Mouse (Mus musculus) CH12.LX (cell line): ENCODE results near the gene Trdmt1. TPM values are rescaled to one million over a fixed set of nuclear protein-coding genes. Genes with fewer than 3 reads are reported as not detected.

Experiments used
- DNase-seq: peaks from one replicate; pipeline ENCODE4 v3.0.0-alpha.2; 2013; ENCODE audit errors: extremely low read depth
- H3K27ac ChIP-seq: 2 replicates; pipeline ENCODE4 v1.5.1; 2012; ENCODE audit warnings: low read depth, mild to moderate bottlenecking, control low read depth, moderate library complexity; ENCODE audit not compliant: insufficient read depth
- H3K27me3 ChIP-seq: replicated peaks from 2 replicates; pipeline ENCODE3; 2012; ENCODE audit warnings: inconsistent platforms
- H3K36me3 ChIP-seq, 2 experiments: replicated peaks in 1 of 2; 2 replicates each; pipeline versions ENCODE3 to v1.6.1; 2012; ENCODE audit warnings: inconsistent platforms in 1 of 2, low read length in 1 of 2, mild to moderate bottlenecking in 1 of 2, mixed read lengths in 1 of 2, moderate library complexity in 1 of 2; ENCODE audit not compliant: control insufficient read depth in 1 of 2, insufficient read depth in 1 of 2
- H3K4me1 ChIP-seq, 2 experiments: 2 replicates each; pipeline ENCODE4 v1.6.1; 2012; ENCODE audit warnings: inconsistent platforms in 1 of 2, moderate library complexity in 1 of 2; ENCODE audit not compliant: insufficient read depth in 2 of 2, control insufficient read depth in 1 of 2
- H3K4me2 ChIP-seq: 2 replicates; pipeline ENCODE4 v1.6.1; 2012; ENCODE audit warnings: low read depth, mild to moderate bottlenecking, control low read depth; ENCODE audit not compliant: poor library complexity, insufficient read depth, severe bottlenecking
- H3K4me3 ChIP-seq, 3 experiments: fragments of 150-350 bp in 1 of 3; sonication (generic) in 1 of 3; replicated peaks in 1 of 3; 2 replicates each; pipeline versions ENCODE3 to v1.5.1; 2011 to 2012; ENCODE audit warnings: low read depth in 2 of 3, low read length in 2 of 3, mild to moderate bottlenecking in 2 of 3, moderate library complexity in 2 of 3, control low read depth in 1 of 3, improper control_type of control experiment in 1 of 3, inconsistent platforms in 1 of 3, mixed read lengths in 1 of 3; ENCODE audit not compliant: poor library complexity in 1 of 3
- H3K79me2 ChIP-seq: replicated peaks from 2 replicates; pipeline ENCODE4 v1.6.1; 2012; ENCODE audit warnings: mild to moderate bottlenecking, moderate library complexity; ENCODE audit not compliant: control insufficient read depth, poor library complexity, insufficient read depth, severe bottlenecking; ENCODE audit errors: extremely low read depth
- H3K9ac ChIP-seq: 2 replicates; pipeline ENCODE4 v1.6.1; 2012; ENCODE audit warnings: low read depth, mild to moderate bottlenecking, control low read depth, moderate library complexity; ENCODE audit not compliant: insufficient read depth
- H3K9me3 ChIP-seq: replicated peaks from 2 replicates; pipeline ENCODE3; 2012; ENCODE audit warnings: low read length, inconsistent platforms, mixed read lengths
- CHD2 ChIP-seq: IDR thresholded peaks from 2 replicates; pipeline ENCODE4 v1.6.1; 2011; ENCODE audit warnings: low read length, improper control_type of control experiment
- CTCF ChIP-seq, 2 experiments: IDR thresholded peaks in 1 of 2; conservative IDR thresholded peaks in 1 of 2; 2 replicates each; pipeline ENCODE4 v1.5.1; 2011 to 2012; ENCODE audit warnings: low read depth in 2 of 2, low read length in 2 of 2, improper control_type of control experiment in 1 of 2, inconsistent platforms in 1 of 2, mild to moderate bottlenecking in 1 of 2, moderate library complexity in 1 of 2
- ETS1 ChIP-seq: conservative IDR thresholded peaks from 2 replicates; pipeline ENCODE4 v1.6.1; 2012; ENCODE audit warnings: low read depth, mild to moderate bottlenecking, inconsistent platforms, low read length, improper control_type of control experiment, moderate library complexity
- HCFC1 ChIP-seq: IDR thresholded peaks from 2 replicates; pipeline ENCODE4 v1.6.1; 2012; ENCODE audit warnings: low read depth, mild to moderate bottlenecking, inconsistent platforms, low read length, improper control_type of control experiment
- IRF4 ChIP-seq: IDR thresholded peaks from 2 replicates; pipeline ENCODE4 v1.6.1; 2014; ENCODE audit warnings: low read depth, mild to moderate bottlenecking, inconsistent platforms, low read length, improper control_type of control experiment
- JUN ChIP-seq: IDR thresholded peaks from 2 replicates; pipeline ENCODE4 v1.6.1; 2011; ENCODE audit warnings: low read depth, mild to moderate bottlenecking, low read length, improper control_type of control experiment, moderate library complexity; ENCODE audit not compliant: insufficient read depth
- JUND ChIP-seq: conservative IDR thresholded peaks from 2 replicates; pipeline ENCODE4 v1.6.1; 2011; ENCODE audit warnings: low read depth, low read length, improper control_type of control experiment
- KAT2A ChIP-seq: IDR thresholded peaks from 2 replicates; pipeline ENCODE4 v1.6.1; 2012; ENCODE audit warnings: low read length, improper control_type of control experiment, inconsistent platforms; ENCODE audit not compliant: insufficient replicate concordance
- MAFK ChIP-seq: IDR thresholded peaks from 2 replicates; pipeline ENCODE4 v1.6.1; 2011; ENCODE audit warnings: low read length, improper control_type of control experiment; ENCODE audit not compliant: insufficient replicate concordance
- MAZ ChIP-seq: IDR thresholded peaks from 2 replicates; pipeline ENCODE4 v1.6.1; 2012; ENCODE audit warnings: low read depth, mild to moderate bottlenecking, inconsistent platforms, low read length, improper control_type of control experiment, moderate library complexity
- MEF2A ChIP-seq: IDR thresholded peaks from 2 replicates; pipeline ENCODE4 v1.6.1; 2014; ENCODE audit warnings: low read depth, mild to moderate bottlenecking, inconsistent platforms, low read length, improper control_type of control experiment, borderline replicate concordance
- MXI1 ChIP-seq: IDR thresholded peaks from 2 replicates; pipeline ENCODE4 v1.6.1; 2011; ENCODE audit warnings: mild to moderate bottlenecking, low read depth, low read length, improper control_type of control experiment
- NELFE ChIP-seq: IDR thresholded peaks from 2 replicates; pipeline ENCODE4 v1.6.1; 2011; ENCODE audit warnings: low read depth, low read length, improper control_type of control experiment
- NRF1 ChIP-seq: IDR thresholded peaks from 2 replicates; pipeline ENCODE4 v1.6.1; 2014; ENCODE audit warnings: low read depth, mild to moderate bottlenecking, inconsistent platforms, low read length, improper control_type of control experiment, moderate library complexity
- POLR2A ChIP-seq: IDR thresholded peaks from 2 replicates; pipeline ENCODE4 v1.6.1; 2011; ENCODE audit warnings: low read depth, mild to moderate bottlenecking, improper control_type of control experiment, low read length
- POLR2AphosphoS2 ChIP-seq: IDR thresholded peaks from 2 replicates; pipeline ENCODE4 v1.6.1; 2011; ENCODE audit warnings: low read depth, low read length, improper control_type of control experiment
- RAD21 ChIP-seq: IDR thresholded peaks from 2 replicates; pipeline ENCODE4 v1.6.1; 2011; ENCODE audit warnings: low read depth, mild to moderate bottlenecking, low read length, improper control_type of control experiment, moderate library complexity
- SIN3A ChIP-seq: IDR thresholded peaks from 2 replicates; pipeline ENCODE4 v1.6.1; 2012; ENCODE audit warnings: low read length, improper control_type of control experiment, inconsistent platforms
- SMC3 ChIP-seq: IDR thresholded peaks from 2 replicates; pipeline ENCODE4 v1.6.1; 2011; ENCODE audit warnings: low read depth, low read length, improper control_type of control experiment
- TBP ChIP-seq: conservative IDR thresholded peaks from 2 replicates; pipeline ENCODE4 v1.6.1; 2011; ENCODE audit warnings: low read depth, low read length, improper control_type of control experiment
- TCF12 ChIP-seq: IDR thresholded peaks from 2 replicates; pipeline ENCODE4 v1.6.1; 2014; ENCODE audit warnings: low read depth, mild to moderate bottlenecking, inconsistent platforms, low read length, improper control_type of control experiment
- ZNF384 ChIP-seq: IDR thresholded peaks from 2 replicates; pipeline ENCODE4 v1.6.1; 2012; ENCODE audit warnings: low read depth, low read length, improper control_type of control experiment, inconsistent platforms
- dilution Hi-C: fragments of 300-500 bp; cut with MboI; formaldehyde crosslinking; loops from 2 replicates; pipeline ENCODE4 v1.14.3; 2020; ENCODE audit warnings: low sequenced_read_pairs; ENCODE audit not compliant: extremely low pct_unique_long_range_greater_than_20kb, extremely low pct_ligation_motif_present
- in situ Hi-C: fragments of 300-500 bp; cut with MboI; formaldehyde crosslinking; loops from 3 replicates; pipeline ENCODE4 v1.14.3; 2019; ENCODE audit warnings: low sequenced_read_pairs, low pct_ligation_motif_present, low pct_unique_long_range_greater_than_20kb, mixed read lengths
- polyA plus RNA-seq: library from polyadenylated mRNA; unstranded; fragments of >175 nt; gene quantifications from 2 replicates; pipeline ENCODE4 v1.2.1, GENCODE M21; 2012; ENCODE audit warnings: low read depth; ENCODE audit not compliant: insufficient read length
- total RNA-seq, 2 experiments: library from RNA; depleted of rRNA; stranded (reverse); fragments of 300-350 nt in 1 of 2; fragments of >200 nt in 1 of 2; gene quantifications; 2 replicates each; pipeline ENCODE4 v1.2.3; 2012 to 2014

The Trdmt1 gene
- total and polyA plus RNA-seq, 3 experiments: 8.8 to 29.8 (median 11.2) TPM

DNA sequence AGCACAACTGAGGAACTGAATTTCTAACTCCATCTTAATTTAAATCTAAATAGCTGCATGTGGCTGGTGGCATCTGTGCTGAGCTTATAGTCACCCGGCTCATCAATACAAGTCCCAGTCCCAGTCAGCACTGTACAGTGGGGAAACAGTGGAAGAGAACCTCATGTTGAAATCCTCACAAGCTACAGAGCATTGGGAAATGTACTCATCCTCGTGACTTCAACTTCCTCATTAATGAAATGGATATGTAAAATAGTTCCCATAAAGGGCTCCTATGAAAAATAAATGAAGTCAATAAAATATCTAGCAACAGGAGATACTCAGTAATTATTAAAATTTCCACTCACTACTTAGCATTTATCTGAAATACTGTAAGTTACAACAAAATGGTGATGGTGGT, 6.2 kb downstream of the Trdmt1 start:
- Histone ChIP-seq H3K27me3 (no peaks in the 10 kb centered on the region), H3K9me3 (no peaks in the 10 kb centered on the region), H3K79me2 (peaks cover 4% of the 10 kb centered on the region), H3K36me3 (no peaks in the 10 kb centered on the region), H3K27ac (no peak overlapping the region), H3K4me2 (no peak overlapping the region), H3K4me3 (no peak overlapping the region), H3K4me1 (peaks cover 3 to 14% of the 10 kb centered on the region in 2 experiments; a peak in 2 of 4 replicates)
- in situ Hi-C loops: no loop called here
- no peak for DNase-seq
- TF ChIP-seq JUND (no peak), NELFE (no peak), POLR2A (no peak), MAFK (no peak), MAZ (no peak), CTCF (conservative IDR thresholded peaks at IDR 0.05 in 1 of 2, IDR thresholded peaks at IDR 0.05 in 1 of 2; ENCODE audit: low read depth in 2 of 2, low read length in 2 of 2) (no peak), NRF1 (no peak), MEF2A (no peak), JUN (no peak), KAT2A (no peak), CHD2 (no peak), IRF4 (no peak), POLR2AphosphoS2 (no peak), MXI1 (no peak), TCF12 (no peak), RAD21 (no peak), HCFC1 (no peak), SMC3 (no peak)
- TF ChIP-seq, all 38 proteins: peak for 0
- dilution Hi-C loops: no loop called here
- no peak overlapping the region for H3K9ac ChIP-seq

GRCm38 (mm10) chr2:13537733-13538132, 6.7 kb downstream of the Trdmt1 start:
- TF ChIP-seq KAT2A (no peak), ZNF384 (no peak), POLR2A (no peak), MEF2A (no peak), TBP (no peak), CTCF (conservative IDR thresholded peaks at IDR 0.05 in 1 of 2, IDR thresholded peaks at IDR 0.05 in 1 of 2; ENCODE audit: low read depth in 2 of 2, low read length in 2 of 2) (peak; percentile 18 to 60; a peak in 2 of 4 replicates), RAD21 (no peak; the same call in none of the 2 replicates), POLR2AphosphoS2 (no peak), SIN3A (no peak), ETS1 (no peak), SMC3 (0 out of 2 replicates have a peak, but pooled peaks have one; percentile 7)
- no peak overlapping the region for H3K27ac ChIP-seq
- peak; percentile 31 for DNase-seq
- peaks cover 4% of the 10 kb centered on the region for H3K79me2 ChIP-seq
- H3K27me3 ChIP-seq: no peaks in the 10 kb centered on the region
- peaks cover 3 to 11% of the 10 kb centered on the region in 2 experiments; a peak in 2 of 4 replicates for H3K4me1 ChIP-seq
- H3K9me3 ChIP-seq: no peaks in the 10 kb centered on the region
- H3K36me3 ChIP-seq: no peaks in the 10 kb centered on the region
- no peak overlapping the region for H3K4me3 ChIP-seq
- in situ Hi-C loops: no loop called here
- no peak overlapping the region for H3K9ac ChIP-seq
- no peak overlapping the region for H3K4me2 ChIP-seq
- dilution Hi-C loops: no loop called here
